Mouse (Mus musculus) myocyte (in vitro differentiated cells): Measurements from ENCODE around the gene Vpreb3. TPM values are rescaled to one million over a fixed set of nuclear protein-coding genes. Genes with fewer than 3 reads are reported as not detected.
A peak's percentile ranks its signal among the peaks of the same experiment; 100 is the strongest.

Experiments used
- H3K27me3 ChIP-seq: one replicate; pipeline ENCODE4 v1.6.1; 2011; ENCODE audit not compliant: control insufficient read depth, insufficient read depth, insufficient read length
- H3K36me3 ChIP-seq: one replicate; pipeline ENCODE4 v1.6.1; 2011; ENCODE audit not compliant: control insufficient read depth, insufficient read depth
- H3K4me2 ChIP-seq: one replicate; pipeline ENCODE4 v1.6.1; 2011; ENCODE audit warnings: low read depth, control low read depth
- H3K4me3 ChIP-seq: one replicate; pipeline ENCODE4 v1.5.1; 2011; ENCODE audit warnings: mild to moderate bottlenecking, control low read depth, moderate library complexity
- H3K79me2 ChIP-seq: one replicate; pipeline ENCODE4 v1.6.1; 2011; ENCODE audit not compliant: control insufficient read depth, insufficient read depth
- H3ac ChIP-seq: one replicate; pipeline ENCODE4 v1.6.1; 2011; ENCODE audit not compliant: control insufficient read depth, insufficient read length
- CEBPB ChIP-seq: IDR thresholded peaks from 2 replicates; pipeline ENCODE4 v1.6.1; 2011; ENCODE audit warnings: mild to moderate bottlenecking, moderate library complexity; ENCODE audit not compliant: poor library complexity, insufficient read depth, severe bottlenecking
- E2F4 ChIP-seq: IDR thresholded peaks from one replicate; pipeline ENCODE4 v1.6.1; 2011; ENCODE audit warnings: mild to moderate bottlenecking, control low read depth, moderate library complexity; ENCODE audit not compliant: insufficient read depth
- MAX ChIP-seq: IDR thresholded peaks from one replicate; pipeline ENCODE4 v1.6.1; 2011; ENCODE audit warnings: low read depth, mild to moderate bottlenecking, control low read depth
- MYOD1 ChIP-seq, 3 experiments: IDR thresholded peaks; one replicate each; pipeline ENCODE4 v1.6.1; 2011; ENCODE audit warnings: control low read depth in 2 of 3, low read depth in 2 of 3, mild to moderate bottlenecking in 2 of 3, moderate library complexity in 1 of 3; ENCODE audit not compliant: insufficient read length in 2 of 3, control insufficient read depth in 1 of 3
- MYOG ChIP-seq, 3 experiments: IDR thresholded peaks; one replicate each; pipeline ENCODE4 v1.6.1; 2011; ENCODE audit warnings: control low read depth in 2 of 3, low read depth in 2 of 3, mild to moderate bottlenecking in 2 of 3; ENCODE audit not compliant: insufficient read length in 2 of 3, control insufficient read depth in 1 of 3, insufficient read depth in 1 of 3
- POLR2A ChIP-seq: IDR thresholded peaks from one replicate; pipeline ENCODE4 v1.6.1; 2011; ENCODE audit warnings: low read depth, mild to moderate bottlenecking, control low read depth, moderate library complexity; ENCODE audit not compliant: insufficient read length
- POLR2AphosphoS2 ChIP-seq: IDR thresholded peaks from one replicate; pipeline ENCODE4 v1.6.1; 2011; ENCODE audit warnings: low read depth, control low read depth; ENCODE audit not compliant: insufficient read length
- REST ChIP-seq: IDR thresholded peaks from one replicate; pipeline ENCODE4 v1.6.1; 2011; ENCODE audit warnings: mild to moderate bottlenecking, control low read depth, moderate library complexity; ENCODE audit not compliant: insufficient read depth, insufficient read length
- SRF ChIP-seq: IDR thresholded peaks from one replicate; pipeline ENCODE4 v1.6.1; 2011; ENCODE audit warnings: low read depth; ENCODE audit not compliant: control insufficient read depth, insufficient read length
- TCF12 ChIP-seq: IDR thresholded peaks from one replicate; pipeline ENCODE4 v1.6.1; 2011; ENCODE audit warnings: mild to moderate bottlenecking, control low read depth; ENCODE audit not compliant: poor library complexity, insufficient read depth, severe bottlenecking
- TCF3 ChIP-seq: IDR thresholded peaks from one replicate; pipeline ENCODE4 v1.6.1; 2011; ENCODE audit warnings: low read depth, control low read depth; ENCODE audit not compliant: insufficient read length
- USF1 ChIP-seq: IDR thresholded peaks from one replicate; pipeline ENCODE4 v1.6.1; 2011; ENCODE audit warnings: low read depth, mild to moderate bottlenecking, control low read depth, moderate library complexity
- polyA plus RNA-seq: library from polyadenylated mRNA; unstranded; fragments of >200 nt; fragmentation: generic; extraction: Trizol; gene quantifications from one replicate; pipeline ENCODE4 v1.2.1, GENCODE M21; 2012; ENCODE audit warnings: missing spikeins

Gene Vpreb3
- 0.48 TPM for polyA plus RNA-seq

GRCm38 (mm10) chr10:75942736-75943477 is at the start of gene Vpreb3:
Gene Vpreb3 (plus strand): TSS chr10:75943057.
- no peak within 1 kb of the TSS for H3K4me3 ChIP-seq
- no peaks in the 10 kb centered on the region for H3K36me3 ChIP-seq
- no peak within 1 kb of the TSS for H3ac ChIP-seq
- H3K79me2 ChIP-seq: no peaks in the 10 kb centered on the region
- no peaks in the 10 kb centered on the region for H3K27me3 ChIP-seq
- peak within 1 kb of the TSS; percentile 73 for H3K4me2 ChIP-seq
- TF ChIP-seq POLR2A (no peak), POLR2AphosphoS2 (no peak)

- Histone ChIP-seq H3K4me3 (no peak within 1 kb of the TSS), H3K36me3 (peaks cover 11% of the 10 kb centered on the region)
These were observed 49.6 kb upstream of the Vpreb3 start, which contains the start of gene Derl3 for GRCm38 (mm10) chr10:75893089-75893750. Gene Derl3 (plus strand): TSS chr10:75893413.

GRCm38 (mm10) chr10:75894601-75895000 is 48.3 kb upstream of the Vpreb3 start:
- H3K4me2 ChIP-seq: no peak overlapping the region

More at GRCm38 (mm10) chr10:75893089-75893750, 49.6 kb upstream of the Vpreb3 start, which contains the start of gene Derl3:
- no peak within 1 kb of the TSS for H3K4me2 ChIP-seq
- TF ChIP-seq E2F4 (no peak), POLR2AphosphoS2 (peak; percentile 19)
- H3K79me2 ChIP-seq: no peaks in the 10 kb centered on the region
- no peaks in the 10 kb centered on the region for H3K27me3 ChIP-seq
- H3ac ChIP-seq: no peak within 1 kb of the TSS

GRCm38 (mm10) chr10:75895730-75896129 is 47.1 kb upstream of the Vpreb3 start:
- H3K27me3 ChIP-seq: no peaks in the 10 kb centered on the region
- no peak overlapping the region for H3K4me3 ChIP-seq
- no peaks in the 10 kb centered on the region for H3K79me2 ChIP-seq
- H3ac ChIP-seq: no peak overlapping the region
- H3K4me2 ChIP-seq: no peak overlapping the region
- H3K36me3 ChIP-seq: peaks cover 11% of the 10 kb centered on the region
- TF ChIP-seq SRF (no peak), CEBPB (no peak), TCF12 (no peak)

More at GRCm38 (mm10) chr10:75894601-75895000, 48.3 kb upstream of the Vpreb3 start:
- TF ChIP-seq MYOG (IDR thresholded peaks at IDR 0.05; ENCODE audit: control insufficient read depth in 1 of 3, insufficient read depth in 1 of 3, insufficient read length in 2 of 3, low read depth in 2 of 3): no peak
- TF ChIP-seq E2F4: no peak
- TF ChIP-seq TCF12: no peak
- no peak for TF ChIP-seq POLR2AphosphoS2
- no peak overlapping the region for H3K4me3 ChIP-seq
- no peaks in the 10 kb centered on the region for H3K79me2 ChIP-seq
- H3K36me3 ChIP-seq: peaks cover 11% of the 10 kb centered on the region
- no peaks in the 10 kb centered on the region for H3K27me3 ChIP-seq
- no peak overlapping the region for H3ac ChIP-seq

GRCm38 (mm10) chr10:75896208-75896607 is 46.6 kb upstream of the Vpreb3 start:
- no peaks in the 10 kb centered on the region for H3K79me2 ChIP-seq
- H3K4me2 ChIP-seq: no peak overlapping the region
- peaks cover 15% of the 10 kb centered on the region for H3K36me3 ChIP-seq
- H3K4me3 ChIP-seq: no peak overlapping the region
- TF ChIP-seq TCF3 (no peak), MYOD1 (IDR thresholded peaks at IDR 0.05; ENCODE audit: control insufficient read depth in 1 of 3, insufficient read length in 2 of 3, low read depth in 2 of 3) (no peak), POLR2AphosphoS2 (no peak), TCF12 (no peak), REST (no peak), SRF (no peak), E2F4 (no peak), POLR2A (no peak), MAX (no peak), MYOG (IDR thresholded peaks at IDR 0.05; ENCODE audit: control insufficient read depth in 1 of 3, insufficient read depth in 1 of 3, insufficient read length in 2 of 3, low read depth in 2 of 3) (no peak), USF1 (no peak), CEBPB (no peak)
- H3K27me3 ChIP-seq: no peaks in the 10 kb centered on the region
- H3ac ChIP-seq: no peak overlapping the region

- H3K36me3 ChIP-seq: peaks cover 23% of the 10 kb centered on the region
- no peak overlapping the region for H3K4me3 ChIP-seq
- peak overlapping the region; percentile 64 for H3K4me2 ChIP-seq
- no peak overlapping the region for H3ac ChIP-seq
- H3K27me3 ChIP-seq: no peaks in the 10 kb centered on the region
- TF ChIP-seq CEBPB: no peak
- TF ChIP-seq POLR2AphosphoS2: no peak
- TF ChIP-seq MAX: no peak
- no peak for TF ChIP-seq TCF3
- TF ChIP-seq E2F4: no peak
- no peak for TF ChIP-seq REST
- TF ChIP-seq TCF12: peak; percentile 10
- no peak for TF ChIP-seq USF1
- TF ChIP-seq SRF: no peak
- peak in 2 of 3 experiments; percentile 47 to 67 for TF ChIP-seq MYOG (IDR thresholded peaks at IDR 0.05; ENCODE audit: control insufficient read depth in 1 of 3, insufficient read depth in 1 of 3, insufficient read length in 2 of 3, low read depth in 2 of 3)
- TF ChIP-seq POLR2A: no peak
- peak in 2 of 3 experiments; percentile 51 to 66 for TF ChIP-seq MYOD1 (IDR thresholded peaks at IDR 0.05; ENCODE audit: control insufficient read depth in 1 of 3, insufficient read length in 2 of 3, low read depth in 2 of 3)
- H3K79me2 ChIP-seq: peaks cover 9% of the 10 kb centered on the region
These were observed 45.5 kb upstream of the Vpreb3 start for GRCm38 (mm10) chr10:75897373-75897772.
